Mouse (Mus musculus) thymus, postnatal 14 days (tissue): ENCODE measurements at regions not wholly inside any gene's neighbourhood (a gene's known extent, or its start where the extent isn't known, plus 50 kb on each side); places are given as distances from the start of the nearest gene placed in this dataset.
A peak's percentile ranks its signal among the peaks of the same experiment; 100 is the strongest.
"Not testable (repeated sequence)": the region's sequence is repeated elsewhere in the genome, so short reads cannot be mapped to it uniquely, and the experiment has no call there.

ENCODE experiments used
- DNase-seq: peaks from one replicate; pipeline ENCODE4 v3.0.0; 2021

- DNase-seq: no peak
Observed at GRCm38 (mm10) chr1:189156906-189157305, 149.3 kb upstream of the Kctd3 start.

GRCm38 (mm10) chr1:189154376-189154775 lies 146.7 kb upstream of the Kctd3 start:
- no peak for DNase-seq

- DNase-seq: no peak
Observed at GRCm38 (mm10) chr1:189153150-189153549, 145.5 kb upstream of the Kctd3 start.

DNA sequence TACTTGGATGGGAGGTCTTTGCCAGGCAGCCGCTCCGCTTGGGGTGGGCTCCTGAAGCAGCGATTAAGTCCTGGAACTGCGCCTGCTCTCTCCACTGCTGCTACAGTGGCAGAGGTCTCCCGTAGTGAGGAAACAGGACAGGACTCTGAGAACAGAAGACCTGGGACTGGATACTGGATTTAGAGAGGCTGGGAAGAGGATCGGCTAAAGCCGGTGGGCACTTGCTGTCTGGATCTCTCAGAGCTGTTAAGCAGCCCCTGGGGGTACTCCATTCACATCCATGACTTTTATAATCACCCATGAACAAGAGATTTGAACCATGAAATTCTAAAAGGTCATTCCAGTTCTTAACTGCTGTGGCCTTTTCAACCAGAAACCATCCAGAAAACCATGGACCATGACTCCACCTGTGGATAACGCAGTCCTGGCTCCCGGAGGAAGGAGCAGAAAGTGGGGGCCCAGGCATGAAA lies 135.4 kb upstream of the Kctd3 start:
- no peak for DNase-seq

DNA sequence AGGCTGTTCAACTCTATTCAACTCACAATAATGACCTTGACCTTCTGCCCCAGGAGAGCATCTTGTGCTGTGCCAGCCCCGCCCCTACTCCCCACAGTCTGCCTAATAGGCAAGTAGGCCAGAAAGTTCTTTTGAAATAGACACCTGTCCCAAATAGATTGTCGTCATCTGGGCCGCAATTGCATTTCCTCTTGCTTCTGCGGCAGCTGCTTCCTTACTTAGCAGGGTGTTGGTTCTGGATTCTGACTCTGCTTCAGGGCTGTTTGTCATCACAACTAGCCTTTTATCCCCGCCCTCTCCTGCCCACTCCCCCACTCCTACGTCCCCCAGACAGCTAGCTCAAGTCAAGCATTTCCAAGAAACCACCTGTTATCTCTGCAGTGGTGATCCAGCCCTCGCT lies 134.9 kb upstream of the Kctd3 start:
- DNase-seq: no peak

GRCm38 (mm10) chr1:189141694-189142093 lies 134.1 kb upstream of the Kctd3 start:
- no peak for DNase-seq

DNA sequence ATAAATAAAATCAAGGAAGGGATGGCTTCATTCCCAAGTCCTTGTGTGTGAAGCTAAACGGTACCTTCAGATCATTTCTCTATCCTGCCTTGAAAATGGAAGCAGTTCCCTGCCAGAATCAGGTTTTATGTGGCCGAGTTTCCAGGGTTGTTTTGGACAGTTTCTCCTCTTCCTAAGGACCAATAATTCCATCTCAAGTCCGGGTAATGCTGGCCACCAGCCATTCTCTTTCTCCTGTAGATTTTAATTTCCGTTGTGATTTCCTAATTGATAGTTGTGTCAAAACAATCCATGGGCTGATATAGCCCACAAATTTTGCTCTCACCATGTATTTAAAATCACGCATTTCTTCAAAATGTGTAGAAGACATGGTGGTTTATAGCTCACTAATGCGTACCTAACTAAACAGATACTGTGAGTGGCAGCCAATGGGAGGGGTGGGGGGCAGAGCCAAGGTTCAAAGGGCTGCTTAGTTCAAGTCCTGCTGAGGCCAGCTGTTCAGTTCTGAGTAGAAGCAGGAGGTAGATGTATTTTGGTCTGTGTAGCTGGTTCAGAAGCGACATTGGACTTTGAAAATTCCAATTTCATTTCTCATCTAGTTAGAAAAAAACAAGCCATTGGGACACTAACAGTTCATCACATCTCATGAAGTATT lies 129.2 kb upstream of the Kctd3 start:
- no peak for DNase-seq

- DNase-seq: no peak
Observed at GRCm38 (mm10) chr1:189135826-189136225, 128.2 kb upstream of the Kctd3 start.

GRCm38 (mm10) chr1:189128706-189129105 lies 121.1 kb upstream of the Kctd3 start:
- no peak for DNase-seq

DNA sequence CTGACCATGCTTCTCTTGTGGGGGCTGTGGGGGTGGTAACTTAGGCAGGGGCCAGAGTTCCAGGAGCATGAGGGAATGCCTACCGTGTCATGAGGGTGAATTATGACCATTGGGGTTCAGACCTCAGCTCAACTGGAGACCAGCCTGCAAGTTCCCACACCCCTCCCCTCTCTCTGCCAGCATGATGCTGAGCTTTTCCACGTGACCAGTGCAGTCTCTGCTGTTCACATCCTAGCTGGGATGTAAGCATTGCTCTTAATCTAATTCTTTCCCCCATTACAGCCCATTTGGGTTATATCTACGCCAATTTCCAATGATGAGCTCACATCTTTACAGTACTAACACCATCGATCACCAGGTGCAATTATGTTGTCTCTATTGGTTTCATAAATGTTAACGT lies 120.6 kb upstream of the Kctd3 start:
- not testable (repeated sequence) for DNase-seq

DNA sequence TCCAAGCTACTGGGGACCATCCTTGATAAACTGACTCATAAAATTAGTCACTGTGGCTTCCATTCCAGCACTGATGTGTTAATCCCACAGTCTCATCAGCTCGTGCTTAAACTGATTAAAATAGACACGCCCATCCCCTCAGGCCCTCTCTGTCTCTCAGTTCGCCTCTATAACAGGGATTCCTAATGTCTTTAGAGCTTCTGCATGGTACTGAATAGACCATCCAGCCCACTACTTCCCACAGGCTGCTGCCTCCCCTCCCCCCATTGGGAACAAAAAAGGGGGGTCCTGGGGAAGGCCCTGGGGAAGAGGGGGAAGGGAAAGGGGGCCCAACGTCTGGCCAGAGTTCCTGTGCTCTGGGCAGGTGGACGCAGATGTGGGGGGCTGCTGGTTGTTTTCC lies 119.7 kb upstream of the Kctd3 start:
- no peak for DNase-seq

DNA sequence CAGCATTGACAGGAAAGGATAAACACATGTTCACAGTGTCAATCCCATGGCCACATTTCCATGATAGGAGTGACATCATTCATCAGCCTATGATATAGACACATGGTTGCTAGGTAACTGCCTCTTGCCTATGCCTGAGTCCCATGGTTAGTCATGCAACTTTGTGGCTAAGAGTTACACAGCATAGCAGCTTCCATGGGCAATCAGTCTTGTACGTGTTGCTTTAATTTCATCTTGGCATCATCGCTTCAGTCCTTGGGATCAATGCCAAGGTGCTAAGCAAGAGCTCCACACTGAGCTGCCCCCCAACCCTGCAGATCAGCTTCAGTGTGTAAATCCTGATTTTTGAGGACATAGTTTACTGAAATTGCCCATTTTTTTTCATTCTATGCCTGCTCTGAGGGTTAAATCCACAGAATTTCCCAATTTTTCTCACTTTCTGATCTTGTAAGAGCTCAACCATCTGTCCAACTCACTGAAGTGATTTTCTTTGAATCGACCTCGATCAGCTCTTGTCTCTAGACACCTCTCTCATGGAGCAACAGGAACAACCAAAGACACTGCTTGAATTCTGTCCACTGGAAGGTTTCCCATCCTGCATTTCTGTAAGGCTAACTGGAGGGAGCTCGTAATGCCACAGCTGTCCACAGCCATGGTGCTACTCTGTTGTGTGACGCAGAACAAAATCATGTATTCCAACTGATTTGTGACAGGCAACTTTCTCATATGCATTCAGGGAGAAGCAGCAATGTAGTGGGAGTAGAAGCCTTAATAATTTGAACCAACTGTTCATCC lies 112.5 kb upstream of the Kctd3 start:
- no peak for DNase-seq

GRCm38 (mm10) chr1:189119005-189119404 lies 111.4 kb upstream of the Kctd3 start:
- not testable (repeated sequence) for DNase-seq

- DNase-seq: no peak
Observed at GRCm38 (mm10) chr1:189118582-189118981, 110.9 kb upstream of the Kctd3 start.

DNA sequence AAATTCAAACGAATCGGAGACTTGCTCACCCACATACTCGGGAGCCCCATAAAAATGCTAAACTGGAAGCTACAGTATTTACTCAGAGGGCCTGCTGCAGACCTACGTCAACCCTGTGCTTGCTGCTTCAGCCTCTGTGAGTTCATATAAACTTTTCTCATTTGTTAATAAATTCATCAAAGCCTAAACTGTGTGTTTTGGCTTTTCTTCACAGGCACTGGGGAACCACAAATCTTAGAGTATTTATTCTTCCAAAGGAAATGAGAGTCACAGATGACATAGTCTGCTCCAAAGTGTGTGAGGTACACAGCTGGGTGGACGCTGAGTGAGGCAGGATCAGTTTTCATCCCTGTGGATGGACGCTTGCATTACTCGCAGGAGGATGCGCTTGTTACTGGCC lies 108.3 kb upstream of the Kctd3 start:
- DNase-seq: no peak

DNA sequence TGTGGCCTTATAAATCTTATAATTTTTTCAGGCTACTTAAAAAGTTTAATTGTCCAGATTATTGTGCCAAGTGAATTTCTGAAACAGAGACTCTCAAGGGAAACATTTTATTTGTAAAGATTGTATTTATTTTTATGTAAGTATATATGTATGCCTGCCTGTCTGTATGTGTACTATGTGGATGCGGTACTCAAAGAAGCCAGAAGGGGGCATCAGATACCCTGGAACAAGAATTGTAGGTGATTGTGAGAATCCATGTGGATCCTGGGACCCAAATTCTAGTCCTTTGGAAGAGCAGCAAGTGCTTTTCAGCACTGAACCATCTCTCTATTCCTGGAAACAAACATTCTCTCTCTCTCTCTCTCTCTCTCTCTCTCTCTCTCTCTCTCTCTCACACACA lies 107.6 kb upstream of the Kctd3 start:
- DNase-seq: no peak

DNA sequence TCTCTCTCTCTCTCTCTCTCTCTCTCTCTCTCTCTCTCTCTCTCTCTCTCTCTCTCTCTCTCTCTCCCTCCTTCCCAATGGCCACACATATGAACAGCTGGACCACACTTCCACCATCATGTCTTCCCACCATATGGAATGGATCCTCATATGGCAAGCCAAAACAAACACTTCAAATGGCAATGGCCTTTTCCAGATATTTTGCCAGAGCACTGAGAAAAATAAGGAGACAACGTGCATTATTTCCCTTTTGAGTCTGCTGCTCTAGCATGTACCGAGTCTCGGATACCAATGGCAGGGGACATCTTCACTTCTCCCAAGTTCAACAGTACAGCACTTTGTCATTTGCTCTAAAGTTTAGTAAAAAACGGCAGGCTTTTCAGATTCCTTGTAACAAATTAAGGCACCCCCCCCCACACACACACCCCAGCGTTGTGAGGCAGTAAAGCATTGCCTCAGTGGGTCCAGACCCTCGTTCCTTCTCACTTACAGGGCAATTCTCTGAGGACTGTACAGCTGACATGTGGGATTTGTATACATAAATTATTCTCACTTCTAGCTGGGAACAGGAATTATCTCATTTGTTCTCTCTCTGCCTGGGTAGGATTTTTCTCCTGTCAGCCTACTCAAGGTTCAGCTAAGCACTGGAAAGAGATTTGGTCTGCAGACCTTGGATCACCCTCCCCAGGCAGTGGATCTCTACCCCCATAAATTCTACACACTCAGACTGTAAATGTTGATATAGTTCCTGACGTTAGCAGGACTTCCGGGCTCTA lies 100.8 kb upstream of the Kctd3 start:
- no peak for DNase-seq

DNA sequence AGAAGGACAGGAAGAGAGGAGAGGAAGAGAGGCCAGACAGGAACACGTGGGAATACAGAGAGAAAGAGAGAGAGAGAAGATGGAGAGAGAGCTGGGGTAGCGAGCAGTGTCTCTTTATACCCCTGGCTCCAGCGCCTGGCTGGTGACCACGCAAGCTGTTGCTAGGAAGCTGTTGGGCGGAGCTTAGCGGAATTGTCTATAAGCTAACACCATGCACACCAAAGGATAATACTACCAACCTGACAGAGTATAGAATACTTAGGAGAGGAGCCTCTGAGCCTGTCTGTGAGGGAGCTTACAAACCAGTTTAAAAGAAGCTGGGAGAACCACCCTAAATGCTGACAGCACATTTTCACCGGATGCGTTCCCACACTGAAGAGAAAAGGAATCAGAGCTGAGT lies 100.2 kb upstream of the Kctd3 start:
- no peak for DNase-seq

DNA sequence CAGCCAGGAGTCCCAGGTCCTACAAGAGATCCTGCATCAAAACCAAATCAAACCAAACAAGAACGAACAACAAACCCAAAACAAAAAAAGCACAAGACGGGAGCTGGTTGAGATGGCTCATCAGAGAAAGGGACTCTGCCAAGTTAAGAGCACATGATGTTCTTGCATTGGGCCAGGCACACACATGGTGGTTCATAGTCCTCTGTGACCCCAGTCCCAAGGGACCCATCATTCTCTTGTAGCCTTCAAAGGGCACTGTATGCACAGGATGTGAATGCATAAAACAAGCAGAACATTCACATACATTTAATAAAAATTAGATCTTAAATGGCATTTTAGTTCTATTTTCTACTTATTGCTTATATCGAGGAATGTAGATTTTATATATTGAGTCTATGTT lies 99.5 kb upstream of the Kctd3 start:
- no peak for DNase-seq

DNA sequence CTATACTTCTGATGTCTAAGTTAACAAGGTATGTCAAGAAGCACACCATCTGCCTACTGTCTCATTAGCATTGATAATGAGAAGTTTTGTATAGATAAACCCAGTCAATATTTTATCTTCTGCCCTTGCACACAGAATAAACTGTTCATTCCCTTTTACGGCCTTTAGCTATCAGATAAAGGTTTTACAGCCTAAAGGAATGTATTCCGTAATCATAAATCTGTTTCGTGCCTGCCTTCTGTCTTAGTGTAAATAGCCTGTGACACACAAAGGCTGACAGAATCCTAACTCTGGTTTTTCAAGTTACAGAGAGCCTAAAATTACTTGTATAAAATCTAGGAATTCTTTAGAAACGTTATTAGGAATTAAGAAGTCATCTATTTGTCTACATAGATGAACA lies 97.6 kb upstream of the Kctd3 start:
- no peak for DNase-seq

GRCm38 (mm10) chr1:189102781-189103180 lies 95.1 kb upstream of the Kctd3 start:
- no peak for DNase-seq

DNA sequence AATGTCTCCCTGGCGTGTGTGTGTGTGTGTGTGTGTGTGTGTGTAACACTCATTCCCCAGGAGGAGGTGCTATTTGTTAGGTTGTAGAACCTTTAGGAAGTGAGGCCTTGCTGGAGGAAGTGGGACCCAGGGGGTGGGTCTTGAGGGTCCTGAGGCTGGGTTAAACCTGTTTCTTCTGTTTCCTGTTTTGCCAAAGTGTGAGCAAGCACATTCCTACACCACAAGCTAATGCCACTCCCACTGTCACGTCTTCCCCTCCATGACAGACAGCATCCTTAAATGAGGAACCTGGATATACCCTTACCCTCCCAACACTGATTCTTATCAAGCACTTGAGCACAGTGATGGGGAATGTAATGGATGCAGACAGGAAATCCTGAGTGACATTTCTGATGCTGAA lies 91.5 kb upstream of the Kctd3 start:
- DNase-seq: no peak

DNA sequence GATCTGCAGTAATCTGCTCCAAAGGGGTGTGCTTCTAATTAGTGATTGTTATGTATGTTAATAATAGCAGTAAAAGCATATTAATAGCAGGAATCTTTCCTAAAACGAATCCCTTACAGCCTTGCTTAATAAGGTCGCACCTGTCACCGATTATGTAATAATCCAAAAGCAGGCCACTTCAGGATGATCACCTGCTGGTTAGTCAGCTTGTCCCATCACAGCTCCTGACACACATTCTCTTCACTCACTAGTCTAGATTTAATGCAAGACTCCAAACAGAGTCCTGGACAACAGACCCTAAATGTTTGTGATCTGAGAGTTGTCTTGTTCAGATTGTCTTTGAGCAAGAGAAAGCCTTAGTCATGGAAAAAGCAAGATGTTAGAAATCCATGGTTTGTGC lies 85.2 kb upstream of the Kctd3 start:
- DNase-seq: no peak

DNA sequence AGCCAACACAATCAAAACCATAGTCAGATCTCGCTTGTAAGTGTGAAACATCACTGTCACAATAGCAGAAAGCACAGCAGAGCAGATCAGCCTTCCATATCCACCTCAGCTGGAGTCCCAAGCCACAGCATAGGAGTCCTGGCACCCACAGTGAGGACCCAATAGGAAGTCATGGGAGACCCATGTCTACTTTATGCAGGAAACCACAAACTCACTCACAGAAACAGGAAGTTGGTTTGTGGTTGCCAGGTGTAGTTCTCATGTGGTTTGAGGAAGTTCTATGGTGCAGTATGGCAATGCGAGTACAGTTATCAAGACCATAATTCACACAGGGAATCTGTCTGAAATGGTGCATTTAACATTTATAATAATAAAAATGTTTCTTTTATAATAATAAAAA lies 77.6 kb upstream of the Kctd3 start:
- peak; percentile 52 for DNase-seq
